Mouse (Mus musculus) thymus, adult 18-20 months (tissue): ENCODE data around the gene Shc2.

Source experiments
- DNase-seq, 2 experiments: peaks; one replicate each; pipeline ENCODE4 v3.0.0; 2022; ENCODE audit warnings: mixed read lengths in 2 of 2

The Shc2 gene

DNA sequence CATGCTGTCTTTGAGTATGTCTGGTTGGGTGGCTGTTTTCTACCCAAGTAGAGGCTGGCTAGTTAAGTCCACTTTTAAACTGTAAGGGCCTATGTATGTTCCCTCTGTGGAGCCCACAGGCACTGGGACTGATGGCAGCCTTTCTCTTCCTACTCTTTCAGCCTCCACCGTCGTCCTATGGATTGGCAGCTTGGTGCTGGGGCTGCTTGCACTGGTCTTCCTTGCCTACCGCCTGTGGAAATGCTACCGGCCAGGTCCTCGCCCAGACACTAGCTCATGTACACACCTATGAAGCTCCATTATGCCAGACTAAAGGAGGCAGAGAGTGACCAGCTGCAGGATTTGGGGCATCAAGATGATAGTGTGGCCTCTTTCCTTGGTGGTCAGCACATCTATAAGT, 30.4 kb upstream of the Shc2 start:
- DNase-seq, result no peak

GRCm38 (mm10) chr10:79666493-79666892, 28.8 kb upstream of the Shc2 start:
- DNase-seq, result no peak

DNA sequence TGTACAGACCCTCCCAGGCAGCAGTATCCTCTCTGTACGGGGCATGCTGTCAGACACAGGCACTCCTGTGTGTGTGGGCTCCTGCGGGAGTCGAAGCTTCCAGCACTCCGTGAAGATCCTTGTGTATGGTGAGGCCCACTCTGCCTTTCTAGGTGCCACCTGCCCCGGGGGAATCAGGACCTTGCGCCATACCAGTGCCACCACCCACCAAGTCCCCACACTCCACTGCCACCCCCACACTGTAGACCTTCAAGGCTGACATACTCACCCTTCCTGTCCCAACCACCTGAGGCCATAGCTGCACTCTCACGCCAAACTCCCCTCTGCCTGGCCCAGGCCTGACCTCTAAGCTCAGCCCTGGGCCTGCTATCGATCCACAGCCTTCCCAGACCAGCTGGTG, 27.3 kb upstream of the Shc2 start:
- DNase-seq, result no peak

GRCm38 (mm10) chr10:79664131-79664665, 26.5 kb upstream of the Shc2 start, which contains the start of gene Madcam1:
Madcam1 (plus strand) TSS chr10:79664559.
- peak in 1 of 2 experiments; percentile 52 for DNase-seq

- DNase-seq, result no peak
Measured at GRCm38 (mm10) chr10:79661861-79662260, 24.1 kb upstream of the Shc2 start.

- no peak for DNase-seq
Measured at GRCm38 (mm10) chr10:79660298-79660697, 22.6 kb upstream of the Shc2 start.

GRCm38 (mm10) chr10:79658829-79659228, 21.1 kb upstream of the Shc2 start:
- no peak for DNase-seq

GRCm38 (mm10) chr10:79654946-79655395, 17.3 kb upstream of the Shc2 start:
- no peak for DNase-seq

GRCm38 (mm10) chr10:79652789-79653188, 15.1 kb upstream of the Shc2 start:
- DNase-seq, result no peak

DNA sequence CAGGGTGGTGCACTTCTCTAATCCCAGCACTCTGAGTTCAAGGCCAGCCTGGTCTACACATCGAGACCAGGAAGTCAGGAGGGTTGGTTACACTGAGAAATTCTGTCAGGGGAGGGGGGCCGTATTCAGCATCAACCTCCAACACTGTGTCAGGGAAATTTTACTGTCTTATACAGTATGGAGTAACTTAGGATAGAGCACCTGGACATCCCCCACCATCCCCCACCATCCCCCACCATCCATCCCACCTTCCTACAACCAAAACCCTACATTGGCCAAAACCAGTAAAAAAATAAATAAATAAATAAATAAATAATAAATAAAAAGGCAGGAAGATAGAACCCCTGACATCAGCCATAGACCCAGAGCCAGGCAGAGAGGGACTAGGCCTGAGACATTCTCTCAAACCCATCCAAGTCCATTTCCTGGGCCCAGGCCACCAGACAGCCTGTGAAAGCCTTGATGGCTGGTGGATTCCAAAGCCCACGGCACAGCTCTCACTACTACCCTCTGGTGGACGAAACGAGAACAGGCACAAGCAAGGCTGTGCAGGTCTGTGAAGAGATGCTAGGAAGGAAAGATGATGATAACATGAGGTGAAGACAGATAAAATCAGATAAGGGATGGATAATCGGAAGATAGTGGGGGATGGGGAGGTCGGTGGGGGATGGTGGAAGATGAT, 11.5 kb upstream of the Shc2 start:
- no peak for DNase-seq

GRCm38 (mm10) chr10:79645711-79646110, 8.0 kb upstream of the Shc2 start, which contains the start of gene Odf3l2:
Odf3l2 (minus strand) TSS chr10:79645738.
- no peak for DNase-seq

DNA sequence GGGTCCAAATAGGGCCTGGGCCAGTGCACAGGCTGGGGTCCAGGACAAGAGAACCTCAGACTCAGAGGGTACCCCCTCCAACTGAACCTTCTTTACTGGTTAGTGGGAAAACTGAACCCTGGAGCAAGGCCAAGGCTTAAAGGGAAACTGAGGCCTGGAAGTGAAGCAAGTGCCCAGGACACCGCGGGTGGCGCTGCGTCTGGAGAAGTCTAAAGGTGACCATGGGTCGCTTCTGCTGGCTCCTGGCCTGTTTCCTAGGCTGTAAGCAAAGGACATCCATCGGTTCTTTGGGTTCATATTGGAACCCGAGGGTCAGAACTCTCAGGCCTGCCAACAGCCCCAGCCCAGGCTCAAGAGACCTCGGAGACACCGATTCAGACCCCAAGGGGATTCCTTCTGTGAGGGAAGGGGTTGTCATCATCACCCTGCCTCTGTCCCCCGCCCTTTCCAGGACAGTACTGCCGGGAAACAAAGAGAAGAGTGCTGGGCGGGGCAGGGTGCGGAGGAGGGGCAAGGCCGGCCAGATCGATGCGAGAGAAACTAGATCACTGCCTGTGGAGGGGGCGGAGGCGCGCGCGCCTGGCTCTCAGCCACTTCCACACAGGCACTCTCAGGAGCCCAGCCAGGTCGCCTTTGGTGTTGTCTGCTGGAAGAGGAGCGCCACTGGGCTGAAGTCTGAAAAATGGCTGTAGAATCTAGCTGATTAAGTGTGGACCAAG, 927 bp upstream of the Shc2 start:
- DNase-seq, result no peak

GRCm38 (mm10) chr10:79636287-79636686, 1.4 kb downstream of the Shc2 start:
- DNase-seq, result no peak

DNA sequence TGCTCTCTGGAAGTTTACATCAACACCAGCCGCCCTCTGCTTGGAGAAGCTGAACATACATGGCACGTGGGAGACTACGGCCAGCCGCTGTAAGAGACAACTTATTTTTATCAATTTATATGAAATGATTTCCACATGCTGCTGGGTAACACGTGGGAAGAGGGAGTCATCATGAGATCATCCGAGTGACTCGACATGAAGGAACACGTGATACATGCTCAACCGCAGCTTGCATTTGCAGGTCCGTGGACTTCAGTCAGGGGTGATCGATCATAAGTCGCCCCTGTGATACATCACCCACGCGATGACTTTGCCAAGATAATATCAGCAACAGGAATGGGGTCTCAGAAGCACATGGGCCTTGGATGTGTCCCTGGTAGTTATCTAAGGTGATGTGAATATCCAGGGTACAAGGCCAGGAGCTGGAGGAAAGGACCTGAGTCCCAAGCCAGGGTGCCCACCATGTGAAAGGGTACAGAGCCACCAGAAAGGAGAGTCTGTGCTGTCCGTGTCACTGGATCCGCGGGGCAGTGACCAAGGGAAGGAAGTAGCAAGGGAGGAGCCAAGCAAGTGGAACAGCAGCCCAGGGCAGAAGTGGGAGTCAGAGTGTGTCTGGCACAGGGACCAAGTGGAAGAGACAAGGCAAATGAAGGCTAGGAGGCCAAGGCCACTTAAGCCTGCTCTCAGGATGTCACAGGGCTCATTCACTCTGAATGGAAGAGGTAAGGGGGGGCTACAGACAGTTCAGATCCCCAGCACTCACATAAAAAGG, 4.5 kb downstream of the Shc2 start:
- DNase-seq, result no peak

GRCm38 (mm10) chr10:79631432-79631831, 6.3 kb downstream of the Shc2 start:
- DNase-seq, result no peak

GRCm38 (mm10) chr10:79628377-79628776, 9.3 kb downstream of the Shc2 start:
- no peak for DNase-seq

DNA sequence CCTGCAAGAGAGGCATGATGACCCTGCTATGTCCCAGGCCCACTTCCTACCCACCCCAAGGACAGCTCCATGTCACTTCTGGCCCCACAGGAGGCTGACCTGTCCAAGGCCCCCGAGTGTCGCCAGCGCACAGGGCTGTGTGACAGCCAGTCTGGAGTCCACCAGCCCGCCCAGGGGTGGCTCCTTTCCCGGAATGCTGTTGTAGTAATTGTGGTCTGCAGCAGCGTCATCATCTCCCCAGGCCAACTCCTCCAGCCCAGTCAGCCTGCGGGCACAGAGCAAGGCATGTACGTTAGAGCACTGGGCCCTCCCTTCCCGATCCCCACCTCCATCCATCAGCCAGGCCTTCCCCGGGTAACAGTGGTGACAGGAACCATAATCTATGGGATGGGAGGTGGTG, 11.6 kb downstream of the Shc2 start:
- DNase-seq, result no peak

- DNase-seq, result no peak
Measured at GRCm38 (mm10) chr10:79625398-79625797, 12.3 kb downstream of the Shc2 start.

DNA sequence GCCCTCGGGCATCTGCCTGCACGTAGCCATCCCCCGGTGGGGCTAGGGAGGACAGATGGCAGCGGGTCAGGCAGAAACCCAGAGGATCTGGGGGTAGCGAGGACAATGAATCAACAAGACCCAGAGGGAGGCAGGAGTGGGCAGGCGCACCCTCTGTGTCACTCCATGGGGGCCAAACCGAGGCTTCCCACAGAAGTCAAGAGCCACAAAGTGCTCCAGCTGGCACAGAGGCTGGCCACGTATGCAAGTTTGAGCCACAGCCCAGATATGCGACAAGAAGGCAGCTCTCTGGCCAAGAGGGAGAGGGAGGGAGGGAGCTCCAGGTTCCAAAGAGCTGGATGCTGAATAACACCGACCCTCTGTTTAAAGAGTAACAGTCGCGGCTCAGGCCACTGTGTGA, 13.8 kb downstream of the Shc2 start:
- no peak for DNase-seq

GRCm38 (mm10) chr10:79616376-79616775, 21.3 kb downstream of the Shc2 start:
- no peak for DNase-seq

- DNase-seq, result no peak
Measured at GRCm38 (mm10) chr10:79615860-79616259, 21.9 kb downstream of the Shc2 start.

DNA sequence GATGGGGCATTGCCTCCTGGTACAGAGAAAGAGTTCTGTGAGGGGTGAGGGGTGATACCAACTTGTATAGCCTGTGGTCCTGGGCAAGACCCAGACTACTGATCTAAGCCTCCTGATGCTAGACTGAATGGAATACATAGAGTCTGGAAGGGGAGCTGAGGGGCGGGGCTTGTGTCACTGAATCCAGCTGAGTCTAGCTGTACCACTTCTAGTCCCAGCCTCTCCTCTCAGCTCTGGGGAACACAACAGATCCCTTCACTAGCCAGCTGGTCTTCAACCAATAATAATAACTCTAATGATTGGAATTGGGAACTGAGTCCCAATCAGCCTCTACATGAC, 23.4 kb downstream of the Shc2 start:
- DNase-seq, result no peak

GRCm38 (mm10) chr10:79613578-79614304, 24.0 kb downstream of the Shc2 start, which contains the start of gene C2cd4c:
C2cd4c (minus strand) TSS chr10:79614025.
- peak in 1 of 2 experiments; percentile 14 for DNase-seq
